Mouse (Mus musculus) right cerebral cortex, postnatal 14 days (tissue): ENCODE measurements around the gene Polq.
"Not testable (repeated sequence)": the region's sequence is repeated elsewhere in the genome, so short reads cannot be mapped to it uniquely, and the experiment has no call there.

ENCODE experiments used
- DNase-seq: peaks from one replicate; pipeline ENCODE4 v3.0.0; 2022

Polq gene

DNA sequence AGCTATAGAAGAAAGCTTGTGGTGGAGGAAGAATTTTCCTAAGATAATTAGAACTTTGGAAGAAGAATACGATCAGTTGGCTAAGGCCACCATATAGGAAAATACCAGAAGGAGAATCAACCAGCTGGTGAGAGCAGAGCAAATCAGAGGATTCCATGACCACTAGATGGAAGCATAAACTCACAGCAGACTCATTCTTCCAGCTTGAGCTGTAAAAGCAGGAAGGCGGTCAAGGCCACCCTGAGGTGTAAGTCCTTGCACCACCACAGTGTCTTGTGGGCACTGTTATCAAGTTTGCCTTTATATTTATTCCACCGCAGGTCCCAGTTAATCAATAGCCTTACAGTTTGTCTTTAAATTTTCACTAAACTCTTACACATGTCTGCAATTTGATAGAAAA, 97.7 kb downstream of the Polq start:
- DNase-seq = no peak

- DNase-seq = not testable (repeated sequence)
These were observed 113.6 kb downstream of the Polq start for GRCm38 (mm10) chr16:37125190-37125589.
